Mouse (Mus musculus) embryonic fibroblast, embryonic 13.5 days (primary cell): Measurements from ENCODE around the gene Ccdc51. TPM values are rescaled to one million over a fixed set of nuclear protein-coding genes. Genes with fewer than 3 reads are reported as not detected.

Experiments
- H3K27ac ChIP-seq: 2 replicates; pipeline ENCODE4 v1.5.1; 2012; ENCODE audit warnings: low read length, control low read depth, inconsistent platforms; ENCODE audit not compliant: insufficient read depth
- H3K4me1 ChIP-seq: 2 replicates; pipeline ENCODE4 v1.6.1; 2011; ENCODE audit warnings: low read length; ENCODE audit not compliant: control insufficient read depth, insufficient read depth
- H3K4me3 ChIP-seq: 2 replicates; pipeline ENCODE4 v1.5.1; 2011; ENCODE audit warnings: mild to moderate bottlenecking, control low read depth, low read length; ENCODE audit not compliant: insufficient read depth
- CTCF ChIP-seq: IDR thresholded peaks from 2 replicates; pipeline ENCODE4 v1.5.1; 2011; ENCODE audit warnings: mild to moderate bottlenecking, control low read depth, low read length, moderate library complexity, borderline replicate concordance; ENCODE audit not compliant: insufficient read depth
- POLR2A ChIP-seq: IDR thresholded peaks from 2 replicates; pipeline ENCODE4 v1.6.1; 2011; ENCODE audit warnings: low read depth, mild to moderate bottlenecking, control low read depth, low read length, moderate library complexity
- polyA plus RNA-seq: library from polyadenylated mRNA; stranded (reverse); fragments of >200 nt; gene quantifications from 2 replicates; pipeline ENCODE4 v1.2.4, GENCODE M21; 2011; ENCODE audit warnings: low read depth; ENCODE audit not compliant: missing spikeins, insufficient read length

Gene Ccdc51
- polyA plus RNA-seq, 1 experiment: 4.6 TPM

- Histone ChIP-seq H3K4me1 (peaks cover 15% of the 10 kb centered on the region), H3K27ac (peak overlapping the region; percentile 29), H3K4me3 (peak overlapping the region; percentile 25)
- TF ChIP-seq POLR2A (no peak), CTCF (no peak)
These were observed 26.8 kb upstream of the Ccdc51 start for GRCm38 (mm10) chr9:109055271-109056030.

GRCm38 (mm10) chr9:109056081-109056690 lies 26.1 kb upstream of the Ccdc51 start:
- no peak overlapping the region for H3K4me3 ChIP-seq
- TF ChIP-seq CTCF: no peak
- no peak for TF ChIP-seq POLR2A
- H3K27ac ChIP-seq: no peak overlapping the region
- H3K4me1 ChIP-seq: peaks cover 15% of the 10 kb centered on the region

- no peak for TF ChIP-seq POLR2A
- TF ChIP-seq CTCF: no peak
- Histone ChIP-seq H3K27ac (no peak overlapping the region), H3K4me3 (no peak overlapping the region), H3K4me1 (peaks cover 15% of the 10 kb centered on the region)
These were observed 25.4 kb upstream of the Ccdc51 start for GRCm38 (mm10) chr9:109056916-109057315.

GRCm38 (mm10) chr9:109057543-109057942 lies 24.8 kb upstream of the Ccdc51 start:
- H3K4me1 ChIP-seq: peaks cover 15% of the 10 kb centered on the region
- no peak overlapping the region for H3K27ac ChIP-seq
- no peak overlapping the region for H3K4me3 ChIP-seq
- TF ChIP-seq CTCF: no peak
- TF ChIP-seq POLR2A: peak; percentile 4; the same call in 1 of the 2 replicates

GRCm38 (mm10) chr9:109058006-109058765 lies 24.1 kb upstream of the Ccdc51 start:
- Histone ChIP-seq H3K4me1 (peaks cover 15% of the 10 kb centered on the region), H3K4me3 (no peak overlapping the region), H3K27ac (0 out of 2 replicates have a peak overlapping the region, but pooled peaks have one; percentile 94)
- no peak for TF ChIP-seq CTCF
- no peak for TF ChIP-seq POLR2A

- TF ChIP-seq POLR2A (peak; percentile 100), CTCF (peak; percentile 81)
These were observed 23.0 kb upstream of the Ccdc51 start, which contains the start of gene Trex1 for GRCm38 (mm10) chr9:109059136-109059903. Gene Trex1, minus strand, starts transcription at chr9:109059734.

GRCm38 (mm10) chr9:109060184-109060897 lies 22.0 kb upstream of the Ccdc51 start:
- Histone ChIP-seq H3K4me1 (peaks cover 15% of the 10 kb centered on the region), H3K27ac (peak overlapping the region; percentile 94), H3K4me3 (no peak overlapping the region)
- TF ChIP-seq POLR2A: no peak
- TF ChIP-seq CTCF: no peak

More at GRCm38 (mm10) chr9:109059136-109059903, 23.0 kb upstream of the Ccdc51 start, which contains the start of gene Trex1:
- peak within 1 kb of the TSS; percentile 16 for H3K4me3 ChIP-seq
- H3K27ac ChIP-seq: peak within 1 kb of the TSS; percentile 94
- peaks cover 15% of the 10 kb centered on the region for H3K4me1 ChIP-seq

- no peak for TF ChIP-seq CTCF
- no peak for TF ChIP-seq POLR2A
- no peak overlapping the region for H3K27ac ChIP-seq
- H3K4me3 ChIP-seq: no peak overlapping the region
- peaks cover 13% of the 10 kb centered on the region for H3K4me1 ChIP-seq
These were observed 21.4 kb upstream of the Ccdc51 start for GRCm38 (mm10) chr9:109060898-109061295.
